Mouse (Mus musculus) olfactory bulb, adult 2 months (tissue): ENCODE measurements at regions not wholly inside any gene's neighbourhood (a gene's known extent, or its start where the extent isn't known, plus 50 kb on each side); places are given as distances from the start of the nearest gene placed in this dataset.

ENCODE experiments used
- H3K27ac ChIP-seq: fragments of 200-500 bp; 2 replicates; pipeline ENCODE4 v1.5.1; 2012; ENCODE audit warnings: low read depth, low read length; ENCODE audit not compliant: insufficient read depth
- H3K4me1 ChIP-seq: fragments of 200-500 bp; 2 replicates; pipeline ENCODE4 v1.6.1; 2012; ENCODE audit warnings: low read length; ENCODE audit not compliant: control insufficient read depth, insufficient read depth
- H3K4me3 ChIP-seq: fragments of 200-500 bp; 2 replicates; pipeline ENCODE4 v1.5.1; 2012; ENCODE audit warnings: mild to moderate bottlenecking, low read depth, low read length, moderate library complexity; ENCODE audit not compliant: insufficient read depth
- CTCF ChIP-seq: fragments of 200-500 bp; IDR thresholded peaks from 2 replicates; pipeline ENCODE4 v1.5.1; 2012; ENCODE audit warnings: low read depth, mild to moderate bottlenecking, low read length, moderate library complexity; ENCODE audit not compliant: insufficient read depth
- POLR2A ChIP-seq: fragments of 200-500 bp; IDR thresholded peaks from 2 replicates; pipeline ENCODE4 v1.6.1; 2012; ENCODE audit warnings: mild to moderate bottlenecking, low read depth, low read length, moderate library complexity; ENCODE audit not compliant: insufficient read depth
- WGBS: fragments of 180-500 bp; shearing (Covaris S2); methylation state at CpG from one replicate; pipeline ENCODE4 v1.1.7; 2018; 5-methylcytosine and 5-hydroxymethylcytosine counted together

DNA sequence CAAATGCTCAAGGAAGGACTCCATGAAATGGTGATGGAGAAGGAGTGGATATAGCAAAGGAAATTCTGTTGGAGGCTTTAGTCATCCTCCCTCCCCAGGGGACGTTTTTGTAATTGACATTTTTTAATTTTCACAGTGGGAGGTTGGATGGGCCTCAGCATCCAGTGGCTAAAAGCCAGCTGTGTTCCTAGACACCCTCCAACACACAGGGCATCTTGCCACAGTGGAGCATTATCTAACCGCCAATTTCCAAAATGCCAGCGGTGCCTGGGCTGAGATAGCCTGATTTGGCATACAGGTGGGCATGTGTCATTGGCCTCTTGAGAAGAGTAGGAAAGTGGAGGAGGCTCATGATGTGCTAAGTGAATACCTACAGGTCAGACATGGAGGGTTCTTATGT, 401.2 kb upstream of the Got2 start:
- Histone ChIP-seq H3K4me3 (no peak overlapping the region), H3K27ac (no peak overlapping the region), H3K4me1 (no peaks in the 10 kb centered on the region)
- 31% methylated on average over 3 of the region's 3 CpGs for WGBS
- no peak for TF ChIP-seq CTCF
- no peak for TF ChIP-seq POLR2A

DNA sequence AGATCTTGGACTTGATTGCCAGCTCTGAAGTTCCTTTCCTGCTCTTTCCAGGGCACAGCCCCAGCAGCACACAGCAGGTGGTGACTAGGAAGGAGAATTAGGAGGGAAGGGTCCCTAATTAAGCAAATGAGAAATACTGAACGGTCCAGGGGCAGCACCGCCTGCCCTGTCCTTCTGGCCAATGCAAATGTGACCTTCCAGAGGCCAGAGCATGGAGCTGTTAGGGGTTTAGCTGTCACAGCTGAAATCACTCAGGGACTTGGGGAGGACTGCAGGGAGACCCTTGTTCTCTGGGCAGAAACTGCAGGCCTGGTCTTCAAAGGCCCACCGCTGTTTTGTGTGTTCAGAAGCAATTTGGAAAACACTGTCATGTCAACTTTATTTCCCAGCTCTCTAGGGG, 400.2 kb upstream of the Got2 start:
- 38% methylated on average over 3 of the region's 3 CpGs for WGBS
- Histone ChIP-seq H3K4me3 (no peak overlapping the region), H3K27ac (no peak overlapping the region), H3K4me1 (no peaks in the 10 kb centered on the region)
- no peak for TF ChIP-seq POLR2A
- TF ChIP-seq CTCF = no peak

DNA sequence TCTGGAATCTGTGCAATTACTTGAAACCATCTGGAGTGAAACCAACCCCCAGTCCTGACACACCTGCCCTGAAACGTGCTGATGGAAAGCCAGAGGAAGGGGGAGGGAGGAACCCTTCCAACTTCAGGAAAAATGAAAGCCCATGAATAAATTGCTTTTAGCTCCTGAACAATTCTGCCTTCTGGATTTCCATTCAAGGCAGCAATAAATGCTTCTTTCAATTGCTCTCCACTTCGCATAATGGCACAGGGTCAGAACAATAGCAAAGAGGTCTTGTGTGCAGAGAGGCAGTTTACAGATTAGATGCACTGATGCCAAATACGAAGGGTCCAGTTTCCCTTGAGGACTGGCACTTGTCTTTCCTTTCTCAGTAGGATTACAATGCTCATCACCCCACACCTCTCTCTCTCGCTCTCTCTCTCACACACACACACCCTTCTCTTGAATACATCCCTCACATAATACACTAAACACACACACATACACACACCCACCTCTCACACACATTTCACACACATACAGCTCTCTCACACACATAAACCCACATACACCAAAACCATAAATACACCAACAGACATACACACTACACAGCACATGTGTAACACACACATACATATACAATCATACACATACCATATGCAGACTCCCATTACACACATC, 389.3 kb upstream of the Got2 start:
- WGBS = 49% methylated on average over 4 of the region's 4 CpGs
- H3K27ac ChIP-seq = no peak overlapping the region
- H3K4me1 ChIP-seq = no peaks in the 10 kb centered on the region
- H3K4me3 ChIP-seq = no peak overlapping the region
- TF ChIP-seq CTCF (no peak), POLR2A (no peak)

DNA sequence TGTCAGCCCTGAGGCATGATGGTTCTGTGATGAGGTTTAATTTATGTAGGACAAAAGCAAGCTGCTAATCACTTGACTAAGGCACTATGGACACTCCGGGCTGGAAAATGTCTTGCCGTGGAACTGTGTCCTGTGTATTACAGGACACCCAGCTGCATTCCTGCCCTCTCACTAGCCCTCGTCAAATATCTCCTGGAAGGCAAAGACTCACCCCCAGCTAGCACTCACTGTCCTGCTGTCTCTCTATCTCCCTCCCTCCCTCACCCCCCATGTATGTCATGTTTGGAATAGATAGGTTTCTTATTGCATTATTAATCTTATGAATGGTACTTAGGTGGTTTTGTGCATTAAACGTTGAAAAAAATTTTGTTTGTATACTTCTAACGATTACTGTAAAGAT, 388.7 kb upstream of the Got2 start:
- 45% methylated on average over 5 of the region's 5 CpGs for WGBS
- H3K27ac ChIP-seq = no peak overlapping the region
- TF ChIP-seq POLR2A = no peak
- TF ChIP-seq CTCF = no peak
- H3K4me3 ChIP-seq = no peak overlapping the region
- no peaks in the 10 kb centered on the region for H3K4me1 ChIP-seq

DNA sequence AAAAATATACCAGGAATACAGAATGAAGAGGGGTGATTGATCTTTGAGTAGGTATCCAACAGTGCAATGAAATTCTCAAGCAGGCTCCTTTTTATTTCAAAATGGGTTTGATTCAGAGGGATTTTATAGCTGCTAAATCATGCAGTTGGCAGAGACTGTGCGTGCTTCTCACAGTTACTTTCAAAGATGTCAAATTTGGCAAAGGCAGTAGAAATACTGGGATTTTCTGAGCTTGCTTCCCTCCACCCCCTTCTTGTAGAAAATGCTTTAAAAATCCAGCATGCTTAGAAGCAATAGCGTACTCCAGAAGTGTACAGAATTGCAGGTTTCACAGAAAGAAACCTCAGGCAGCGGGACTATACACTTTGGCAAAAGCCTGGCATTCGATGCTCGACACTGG, 367.9 kb upstream of the Got2 start:
- Histone ChIP-seq H3K4me3 (no peak overlapping the region), H3K4me1 (no peaks in the 10 kb centered on the region), H3K27ac (no peak overlapping the region)
- TF ChIP-seq POLR2A (no peak), CTCF (no peak)
- 34% methylated on average over 5 of the region's 5 CpGs for WGBS

DNA sequence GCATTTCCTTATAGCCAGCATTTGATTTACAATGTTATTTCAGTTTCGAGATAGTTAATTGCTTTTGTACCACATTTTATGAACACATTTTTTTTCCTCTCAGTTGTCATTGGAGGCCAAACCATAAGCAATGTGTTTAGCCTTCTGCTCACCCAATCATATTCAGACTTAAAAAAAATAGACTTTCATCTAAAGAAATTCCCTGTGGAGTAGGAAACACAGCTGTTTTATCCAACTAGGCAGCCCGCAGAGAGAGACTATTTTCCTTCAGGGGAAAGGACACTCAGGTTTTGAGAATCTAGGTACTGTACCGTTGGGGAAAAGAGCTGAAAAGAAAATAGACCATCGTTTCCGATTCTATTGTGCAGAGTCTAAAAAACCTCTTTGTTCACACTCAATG, 367.5 kb upstream of the Got2 start:
- H3K4me1 ChIP-seq = no peaks in the 10 kb centered on the region
- no peak overlapping the region for H3K27ac ChIP-seq
- H3K4me3 ChIP-seq = no peak overlapping the region
- TF ChIP-seq POLR2A = no peak
- no peak for TF ChIP-seq CTCF
- 22% methylated on average over 5 of the region's 5 CpGs for WGBS

DNA sequence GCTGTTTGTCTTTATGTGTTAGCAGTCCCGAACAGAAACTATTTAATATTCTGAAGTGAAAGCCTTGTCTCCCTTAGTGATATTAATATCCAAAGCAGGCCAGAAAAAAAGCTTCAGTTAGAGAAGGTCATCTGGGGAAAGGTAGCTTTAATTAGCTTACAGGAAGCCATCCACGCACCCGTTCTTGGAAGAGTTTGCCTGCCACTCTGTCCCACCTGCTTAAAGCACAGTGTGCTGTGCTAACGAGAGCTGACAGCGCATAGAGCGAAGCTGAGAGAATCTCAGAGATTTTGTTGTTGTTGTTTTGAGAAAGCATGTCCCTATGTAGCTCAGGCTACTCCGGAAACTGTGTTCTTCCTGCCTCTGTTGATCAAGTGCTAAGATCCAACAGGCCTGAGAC, 357.7 kb upstream of the Got2 start:
- peaks cover 2% of the 10 kb centered on the region; the same call in 1 of the 2 replicates for H3K4me1 ChIP-seq
- TF ChIP-seq POLR2A (no peak), CTCF (no peak)
- no peak overlapping the region for H3K27ac ChIP-seq
- 78% methylated on average over 7 of the region's 7 CpGs for WGBS
- H3K4me3 ChIP-seq = no peak overlapping the region

DNA sequence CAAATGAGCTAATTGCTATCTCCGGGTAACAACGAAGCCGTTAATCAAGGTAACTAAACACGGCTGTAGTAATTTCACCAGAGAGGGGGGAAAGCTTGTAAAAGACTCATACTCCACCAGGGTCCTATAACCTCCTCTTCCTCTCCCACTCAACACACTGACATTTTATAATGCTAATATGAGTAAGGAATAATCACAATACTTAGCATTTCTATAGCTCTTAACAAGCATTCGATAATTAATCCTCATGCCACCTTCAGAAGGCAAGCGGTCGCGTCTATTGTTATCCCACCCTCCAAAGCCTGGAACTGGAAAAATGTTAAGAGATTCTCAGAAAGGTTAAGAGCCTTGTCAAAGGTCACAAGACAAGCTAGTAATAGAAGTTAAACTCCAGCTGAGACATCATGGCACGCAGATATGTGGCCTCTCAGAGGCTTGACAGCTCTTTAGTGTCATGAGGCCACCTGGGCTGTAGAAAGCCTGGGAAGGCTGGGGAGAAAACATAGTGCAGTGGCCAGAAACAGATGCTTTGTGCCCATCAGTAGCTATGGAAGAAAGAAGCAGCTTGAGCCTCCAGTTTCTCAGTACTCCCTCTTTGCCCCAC, 356.3 kb upstream of the Got2 start:
- TF ChIP-seq CTCF (no peak), POLR2A (no peak)
- 35% methylated on average over 9 of the region's 9 CpGs for WGBS
- Histone ChIP-seq H3K27ac (no peak overlapping the region), H3K4me3 (no peak overlapping the region), H3K4me1 (peaks cover 2% of the 10 kb centered on the region; the same call in 1 of the 2 replicates)

DNA sequence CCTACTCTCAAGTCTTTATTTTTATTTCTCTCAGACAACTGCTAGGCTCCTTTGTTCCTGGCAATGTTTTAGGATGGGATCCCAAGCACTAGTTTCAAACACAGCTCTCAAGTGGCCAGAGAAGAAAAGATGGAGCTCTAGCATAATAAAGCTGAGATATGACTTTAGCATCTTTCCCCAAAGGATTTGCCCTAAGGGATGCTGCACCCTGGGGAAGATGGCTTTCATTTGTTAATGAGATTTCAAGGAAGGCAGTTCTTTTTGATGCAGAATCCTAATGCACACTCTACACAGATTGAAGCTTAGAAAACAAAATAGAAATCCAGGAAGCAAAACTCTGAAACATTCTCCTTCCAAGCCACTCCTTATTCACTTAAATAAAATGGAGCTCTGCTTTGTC, 350.1 kb upstream of the Got2 start:
- Histone ChIP-seq H3K27ac (no peak overlapping the region), H3K4me1 (no peaks in the 10 kb centered on the region), H3K4me3 (no peak overlapping the region)
- TF ChIP-seq POLR2A (no peak), CTCF (no peak)
